Comparison of ENCODE assay signal across 8 mouse cellular contexts in the genomic region with DNA sequence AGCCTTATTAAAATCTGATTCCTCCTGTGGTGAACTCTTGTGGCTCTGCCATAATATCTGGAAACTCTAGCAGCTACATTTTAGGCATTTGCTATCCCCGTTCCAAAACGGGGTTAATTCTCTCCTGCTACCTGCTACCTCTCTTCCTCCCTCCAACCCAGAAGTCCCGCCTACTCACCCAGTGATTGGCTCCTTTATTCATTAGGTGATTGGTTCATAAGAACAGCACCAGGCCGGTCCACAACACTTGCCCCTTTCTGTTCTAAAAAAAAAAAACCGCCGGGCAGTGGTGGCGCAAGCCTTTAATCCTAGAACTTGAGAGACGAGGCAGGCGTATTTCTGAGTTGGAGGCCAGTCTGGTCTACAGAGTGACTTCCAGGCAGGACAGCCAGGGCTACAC. TPM values are rescaled to one million over a fixed set of nuclear protein-coding genes. Genes with fewer than 3 reads are reported as not detected.
A peak's percentile ranks its signal among the peaks of the same experiment; 100 is the strongest.
DNase-seq lines count a peak whose midpoint lies in the region; ATAC-seq and TF ChIP-seq lines count a peak whose summit lies in the region.

No protein-coding gene starts in this region.

- no peaks in the 10 kb centered on the region for H3K27me3 ChIP-seq in forebrain, embryonic 13.5 days
- H3K27me3 ChIP-seq in forebrain, embryonic 16.5 days (replicated peaks; ENCODE audit: control insufficient read depth, insufficient read depth, low read length): no peaks in the 10 kb centered on the region
- H3K27me3 ChIP-seq in MEL (ENCODE audit: control insufficient read depth in 1 of 2, insufficient read depth in 2 of 2, low read length in 2 of 2): no peaks in the 10 kb centered on the region
- H3K27me3 ChIP-seq in liver, embryonic 16.5 days (ENCODE audit: control insufficient read depth, insufficient read depth, low read depth, low read length): no peaks in the 10 kb centered on the region
- no peaks in the 10 kb centered on the region for H3K27me3 ChIP-seq in forebrain, embryonic 15.5 days

- H3K4me2 ChIP-seq in forebrain, embryonic 13.5 days: peak overlapping the region; percentile 18; the same call in 1 of the 2 replicates
- no peak overlapping the region for H3K4me2 ChIP-seq in forebrain, embryonic 16.5 days (ENCODE audit: low read length)
- peak overlapping the region; percentile 41 for H3K4me2 ChIP-seq in liver, embryonic 16.5 days (ENCODE audit: low read depth, low read length)
- no peak overlapping the region for H3K4me2 ChIP-seq in forebrain, embryonic 15.5 days (replicated peaks)

- H3K4me1 ChIP-seq in forebrain, embryonic 13.5 days: no peaks in the 10 kb centered on the region
- H3K4me1 ChIP-seq in forebrain, embryonic 16.5 days (replicated peaks; ENCODE audit: control insufficient read depth, insufficient read depth, low read length): no peaks in the 10 kb centered on the region
- H3K4me1 ChIP-seq in MEL (ENCODE audit: control insufficient read depth in 1 of 2, insufficient read depth in 2 of 2, low read length in 2 of 2): peaks cover 0 to 5% of the 10 kb centered on the region in 2 experiments; a peak in 3 of 4 replicates
- H3K4me1 ChIP-seq in liver, embryonic 16.5 days (ENCODE audit: control insufficient read depth, low read depth, low read length): no peaks in the 10 kb centered on the region
- H3K4me1 ChIP-seq in forebrain, embryonic 15.5 days: no peaks in the 10 kb centered on the region

- 21% methylated on average over 9 of the region's 9 CpGs for WGBS in forebrain, embryonic 13.5 days
- WGBS in forebrain, embryonic 16.5 days: 17% methylated on average over 9 of the region's 9 CpGs
- WGBS in liver, embryonic 16.5 days (ENCODE audit: insufficient replicate concordance): 13% methylated on average over 9 of the region's 9 CpGs
- 13% methylated on average over 9 of the region's 9 CpGs for WGBS in forebrain, embryonic 15.5 days

- no peak overlapping the region for H3K9ac ChIP-seq in forebrain, embryonic 13.5 days
- no peak overlapping the region for H3K9ac ChIP-seq in forebrain, embryonic 16.5 days (replicated peaks; ENCODE audit: low read depth, low read length)
- peak overlapping the region; percentile 65 for H3K9ac ChIP-seq in MEL (ENCODE audit: control insufficient read depth, low read depth, low read length, poor library complexity, severe bottlenecking)
- peak overlapping the region; percentile 37; the same call in 1 of the 2 replicates for H3K9ac ChIP-seq in liver, embryonic 16.5 days (ENCODE audit: low read depth, low read length)
- H3K9ac ChIP-seq in forebrain, embryonic 15.5 days (replicated peaks): no peak overlapping the region

- no peak for TF ChIP-seq RAD21 in MEL (IDR thresholded peaks at IDR 0.05; ENCODE audit: low read depth, low read length)

- H3K9me3 ChIP-seq in forebrain, embryonic 13.5 days (replicated peaks): no peaks in the 10 kb centered on the region
- no peaks in the 10 kb centered on the region for H3K9me3 ChIP-seq in forebrain, embryonic 16.5 days (ENCODE audit: control insufficient read depth, low read length)
- no peaks in the 10 kb centered on the region for H3K9me3 ChIP-seq in MEL (replicated peaks; ENCODE audit: insufficient read depth, low read length)
- H3K9me3 ChIP-seq in liver, embryonic 16.5 days (replicated peaks; ENCODE audit: control insufficient read depth, low read length): no peaks in the 10 kb centered on the region
- H3K9me3 ChIP-seq in forebrain, embryonic 15.5 days: no peaks in the 10 kb centered on the region

- peak in 1 of 2 experiments; percentile 80; a peak in 2 of 4 replicates for TF ChIP-seq POLR2A in MEL (IDR thresholded peaks at IDR 0.05; ENCODE audit: control insufficient read depth in 1 of 2, insufficient read depth in 1 of 2, low read depth in 1 of 2, low read length in 2 of 2, poor library complexity in 1 of 2)

- no peak for TF ChIP-seq CTCF in MEL (IDR thresholded peaks at IDR 0.05 in 2 of 3, conservative IDR thresholded peaks at IDR 0.05 in 1 of 3; ENCODE audit: control insufficient read depth in 1 of 3, insufficient read depth in 1 of 3, low read depth in 2 of 3, low read length in 3 of 3, poor library complexity in 1 of 3, severe bottlenecking in 1 of 3)

- H3K27ac ChIP-seq in forebrain, embryonic 13.5 days: no peak overlapping the region
- no peak overlapping the region for H3K27ac ChIP-seq in forebrain, embryonic 16.5 days (ENCODE audit: low read length)
- peak overlapping the region; percentile 61 for H3K27ac ChIP-seq in MEL (ENCODE audit: control insufficient read depth, low read depth, low read length)
- H3K27ac ChIP-seq in liver, embryonic 16.5 days (ENCODE audit: low read length): no peak overlapping the region
- no peak overlapping the region for H3K27ac ChIP-seq in forebrain, embryonic 15.5 days (replicated peaks)

- peak; percentile 88 for DNase-seq in MEL (ENCODE audit: low read depth, low spot score)
- peak; percentile 73 for DNase-seq in induced T-regulatory cell, adult 2 months (ENCODE audit: low read depth)
- DNase-seq in yolk sac, embryonic 10.5 days (ENCODE audit: low spot score): peak; percentile 69
- DNase-seq in ovary, postnatal 14 days (ENCODE audit: low spot score): no peak

- no peak for ATAC-seq in forebrain, embryonic 13.5 days
- no peak for ATAC-seq in forebrain, embryonic 16.5 days
- peak; percentile 71 for ATAC-seq in liver, embryonic 16.5 days (ENCODE audit: low read depth)
- no peak for ATAC-seq in forebrain, embryonic 15.5 days (replicated peaks)

- no peak overlapping the region for H3K4me3 ChIP-seq in forebrain, embryonic 13.5 days
- no peak overlapping the region for H3K4me3 ChIP-seq in forebrain, embryonic 16.5 days (replicated peaks; ENCODE audit: low read length)
- peak overlapping the region; percentile 58 to 87 for H3K4me3 ChIP-seq in MEL (ENCODE audit: control insufficient read depth in 1 of 2, insufficient read depth in 1 of 2, low read depth in 2 of 2, low read length in 2 of 2)
- peak overlapping the region; percentile 42 for H3K4me3 ChIP-seq in liver, embryonic 16.5 days (ENCODE audit: low read depth, low read length)
- no peak overlapping the region for H3K4me3 ChIP-seq in forebrain, embryonic 15.5 days

- H3K36me3 ChIP-seq in forebrain, embryonic 13.5 days (ENCODE audit: poor library complexity, severe bottlenecking): no peaks in the 10 kb centered on the region
- H3K36me3 ChIP-seq in forebrain, embryonic 16.5 days (ENCODE audit: control insufficient read depth, insufficient read depth): no peaks in the 10 kb centered on the region
- peaks cover 0 to 2% of the 10 kb centered on the region in 2 experiments; a peak in 1 of 4 replicates for H3K36me3 ChIP-seq in MEL (ENCODE audit: control insufficient read depth in 1 of 2, insufficient read depth in 2 of 2, low read length in 2 of 2)
- no peaks in the 10 kb centered on the region for H3K36me3 ChIP-seq in liver, embryonic 16.5 days (ENCODE audit: control insufficient read depth, insufficient read depth)
- H3K36me3 ChIP-seq in forebrain, embryonic 15.5 days: no peaks in the 10 kb centered on the region

- TF ChIP-seq EP300 in MEL (IDR thresholded peaks at IDR 0.05; ENCODE audit: low read depth in 1 of 2, low read length in 2 of 2): no peak

- no peaks in the 10 kb centered on the region for H3K79me2 ChIP-seq in MEL (ENCODE audit: control insufficient read depth, insufficient read depth, low read length, poor library complexity)

RNA-seq across cellular contexts. Expression of a gene that starts 20.8 kb away (rescaled TPM):
- polyA plus RNA-seq in forebrain, embryonic 13.5 days (2015; fragmentation: Nextera tagmentation; extraction: Ambion mirVana): 0.27 and 0.34 TPM in 2 replicates
- polyA plus RNA-seq in forebrain, embryonic 16.5 days (2015; fragmentation: Nextera tagmentation; extraction: Ambion mirVana): 0.17 and 0.46 TPM in 2 replicates
- not detected in 2 replicates for total RNA-seq in MEL (2012; rRNA removed)
- not detected for polyA plus RNA-seq in MEL (2012; ENCODE audit: insufficient read depth in 1 of 2, insufficient read length in 2 of 2, low read depth in 1 of 2, low replicate concordance in 2 of 2, missing spikeins in 1 of 2)
- polyA plus RNA-seq in liver, embryonic 16.5 days (2015; fragmentation: Nextera tagmentation; extraction: Ambion mirVana): 0.18 TPM in 1 of 2 replicates, not detected in the other
- polyA plus RNA-seq in forebrain, embryonic 15.5 days (2015; fragmentation: Nextera tagmentation; extraction: Ambion mirVana): 0.31 and 0.40 TPM in 2 replicates

RNA-seq across cellular contexts. Expression of a gene that starts 22.0 kb away (rescaled TPM):
- 452 and 481 TPM in 2 replicates for polyA plus RNA-seq in forebrain, embryonic 13.5 days (2015; fragmentation: Nextera tagmentation; extraction: Ambion mirVana)
- 314 and 357 TPM in 2 replicates for polyA plus RNA-seq in forebrain, embryonic 16.5 days (2015; fragmentation: Nextera tagmentation; extraction: Ambion mirVana)
- total RNA-seq in MEL (2012; rRNA removed): 177 and 180 TPM in 2 replicates
- 100 to 1,000 TPM in 1 of 2 experiments, not detected in 1; 246 TPM for polyA plus RNA-seq in MEL (2012; ENCODE audit: insufficient read depth in 1 of 2, insufficient read length in 2 of 2, low read depth in 1 of 2, low replicate concordance in 2 of 2, missing spikeins in 1 of 2)
- polyA plus RNA-seq in liver, embryonic 16.5 days (2015; fragmentation: Nextera tagmentation; extraction: Ambion mirVana): 249 and 272 TPM in 2 replicates
- polyA plus RNA-seq in forebrain, embryonic 15.5 days (2015; fragmentation: Nextera tagmentation; extraction: Ambion mirVana): 378 and 431 TPM in 2 replicates

RNA-seq across cellular contexts. Expression of a gene that starts 34.6 kb away (rescaled TPM):
- polyA plus RNA-seq in forebrain, embryonic 13.5 days (2015; fragmentation: Nextera tagmentation; extraction: Ambion mirVana): 31.3 and 33.1 TPM in 2 replicates
- 30.4 and 31.9 TPM in 2 replicates for polyA plus RNA-seq in forebrain, embryonic 16.5 days (2015; fragmentation: Nextera tagmentation; extraction: Ambion mirVana)
- total RNA-seq in MEL (2012; rRNA removed): 35.2 and 42.4 TPM in 2 replicates
- 10 to 100 TPM in 1 of 2 experiments, not detected in 1; 50.0 TPM for polyA plus RNA-seq in MEL (2012; ENCODE audit: insufficient read depth in 1 of 2, insufficient read length in 2 of 2, low read depth in 1 of 2, low replicate concordance in 2 of 2, missing spikeins in 1 of 2)
- 8.1 and 9.0 TPM in 2 replicates for polyA plus RNA-seq in liver, embryonic 16.5 days (2015; fragmentation: Nextera tagmentation; extraction: Ambion mirVana)
- 33.8 and 37.4 TPM in 2 replicates for polyA plus RNA-seq in forebrain, embryonic 15.5 days (2015; fragmentation: Nextera tagmentation; extraction: Ambion mirVana)

RNA-seq across cellular contexts. Expression of a gene that starts 34.6 kb away (rescaled TPM):
- polyA plus RNA-seq in forebrain, embryonic 13.5 days (2015; fragmentation: Nextera tagmentation; extraction: Ambion mirVana): 134 and 149 TPM in 2 replicates
- 99.5 and 109 TPM in 2 replicates for polyA plus RNA-seq in forebrain, embryonic 16.5 days (2015; fragmentation: Nextera tagmentation; extraction: Ambion mirVana)
- total RNA-seq in MEL (2012; rRNA removed): 146 and 147 TPM in 2 replicates
- 100 to 1,000 TPM; 187 to 334 TPM for polyA plus RNA-seq in MEL (2012; ENCODE audit: insufficient read depth in 1 of 2, insufficient read length in 2 of 2, low read depth in 1 of 2, low replicate concordance in 2 of 2, missing spikeins in 1 of 2)
- 36.9 and 41.4 TPM in 2 replicates for polyA plus RNA-seq in liver, embryonic 16.5 days (2015; fragmentation: Nextera tagmentation; extraction: Ambion mirVana)
- 108 TPM in 2 replicates for polyA plus RNA-seq in forebrain, embryonic 15.5 days (2015; fragmentation: Nextera tagmentation; extraction: Ambion mirVana)

RNA-seq across cellular contexts. Expression of a gene that starts 49.9 kb away (rescaled TPM):
- polyA plus RNA-seq in forebrain, embryonic 13.5 days (2015; fragmentation: Nextera tagmentation; extraction: Ambion mirVana): 55.3 and 56.3 TPM in 2 replicates
- polyA plus RNA-seq in forebrain, embryonic 16.5 days (2015; fragmentation: Nextera tagmentation; extraction: Ambion mirVana): 42.1 and 47.3 TPM in 2 replicates
- total RNA-seq in MEL (2012; rRNA removed): 16.9 and 17.4 TPM in 2 replicates
- 100 to 1,000 TPM in 1 of 2 experiments, 10 to 100 TPM in 1; 86.6 to 118 TPM for polyA plus RNA-seq in MEL (2012; ENCODE audit: insufficient read depth in 1 of 2, insufficient read length in 2 of 2, low read depth in 1 of 2, low replicate concordance in 2 of 2, missing spikeins in 1 of 2)
- 18.3 and 22.3 TPM in 2 replicates for polyA plus RNA-seq in liver, embryonic 16.5 days (2015; fragmentation: Nextera tagmentation; extraction: Ambion mirVana)
- polyA plus RNA-seq in forebrain, embryonic 15.5 days (2015; fragmentation: Nextera tagmentation; extraction: Ambion mirVana): 49.5 and 51.7 TPM in 2 replicates

Comparison
In these comparisons a context has a peak if more than half of its experiments do, and no peak if none do; other contexts are left out.
1. H3K4me2 ChIP-seq: peak in forebrain, embryonic 13.5 days (single experiment) and liver, embryonic 16.5 days (single experiment); none in forebrain, embryonic 16.5 days (single experiment) and forebrain, embryonic 15.5 days (single experiment).
2. H3K4me3 ChIP-seq: peak in MEL (2 of 2) and liver, embryonic 16.5 days (single experiment); none in forebrain, embryonic 13.5 days (single experiment), forebrain, embryonic 16.5 days (single experiment) and forebrain, embryonic 15.5 days (single experiment).
3. H3K9ac ChIP-seq: peak in MEL (single experiment) and liver, embryonic 16.5 days (single experiment); none in forebrain, embryonic 13.5 days (single experiment), forebrain, embryonic 16.5 days (single experiment) and forebrain, embryonic 15.5 days (single experiment).